ENCODE assay signal across 9 mouse cellular contexts in the genomic region with DNA sequence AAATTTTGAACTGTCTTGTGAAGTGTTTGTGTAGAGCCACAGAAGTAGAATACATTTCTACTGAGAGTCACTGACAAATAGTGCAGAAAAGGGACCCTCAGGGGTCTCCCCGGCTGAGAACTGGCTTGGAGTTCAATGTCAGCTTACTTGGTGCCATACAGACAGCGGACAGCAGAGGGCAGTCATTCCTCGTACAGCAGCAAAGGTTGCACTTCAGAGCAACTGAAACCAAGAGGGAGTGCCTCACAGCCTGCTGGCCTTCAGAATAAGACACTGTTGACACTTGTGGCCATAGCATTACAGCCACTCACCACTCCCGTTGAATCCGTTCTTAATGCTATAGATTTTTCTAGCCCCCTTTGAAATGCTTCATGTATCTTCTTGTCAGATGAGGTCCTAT. TPM values are rescaled to one million over a fixed set of nuclear protein-coding genes. Genes with fewer than 3 reads are reported as not detected.
DNase-seq lines count a peak whose midpoint lies in the region; ATAC-seq and TF ChIP-seq lines count a peak whose summit lies in the region.
"Had no signal": no experiment of that assay in that cellular context is flagged by ENCODE, and none has a peak within 500 bp of the region (broad histone marks: within the 10 kb centered on the region; RNA-seq: fewer than 3 reads in every experiment).

No protein-coding gene starts in this region.

- no peak for TF ChIP-seq EP300 in ES-Bruce4 (IDR thresholded peaks at IDR 0.05; ENCODE audit: insufficient read depth, low read depth, low read length)
- no peak for TF ChIP-seq EP300 in heart, postnatal 0 days (IDR thresholded peaks at IDR 0.05; ENCODE audit: low read depth)

- peak; percentile 57 for ATAC-seq in activated CD4-positive, CD25-positive, alpha-beta regulatory T cell, adult 4 months
- ATAC-seq in common myeloid progenitor, adult 5-6 weeks (replicated peaks; ENCODE audit: low read depth, poor library complexity, severe bottlenecking), result peak; percentile 75
- peak; percentile 63 for ATAC-seq in heart, postnatal 0 days (ENCODE audit: insufficient read depth, low read depth)
- peak; percentile 95 for ATAC-seq in megakaryocyte progenitor cell, adult 5-6 weeks (replicated peaks; ENCODE audit: poor library complexity)

- no peak for TF ChIP-seq POLR2A in ES-Bruce4 (IDR thresholded peaks at IDR 0.05; ENCODE audit: insufficient read depth, low read length)

- H3K9me3 ChIP-seq in ES-Bruce4 (replicated peaks; ENCODE audit: control insufficient read depth, insufficient read depth, low read length, poor library complexity, severe bottlenecking), result no peaks in the 10 kb centered on the region
- H3K9me3 ChIP-seq in heart, postnatal 0 days (replicated peaks; ENCODE audit: control insufficient read depth, low read length), result no peaks in the 10 kb centered on the region
- H3K9me3 ChIP-seq: limb, embryonic 12.5 days had no signal

- no peak overlapping the region for H3K9ac ChIP-seq in ES-Bruce4 (ENCODE audit: low read depth, poor library complexity, severe bottlenecking)
- H3K9ac ChIP-seq in heart, postnatal 0 days (replicated peaks; ENCODE audit: low read depth, low read length), result no peak overlapping the region
- H3K9ac ChIP-seq: limb, embryonic 12.5 days had no signal

- no peak overlapping the region for H3K4me2 ChIP-seq in heart, postnatal 0 days (ENCODE audit: low read depth, low read length)
- H3K4me2 ChIP-seq: limb, embryonic 12.5 days had no signal

- DNase-seq in heart, postnatal 0 days (ENCODE audit: low spot score), result peak; percentile 63
- peak; percentile 79 to 87 for DNase-seq in layer of hippocampus, postnatal 14 days (ENCODE audit: low spot score in 2 of 2)
- DNase-seq in right cerebral cortex, postnatal 14 days, result peak; percentile 82
- peak; percentile 34 for DNase-seq in yolk sac, embryonic 10.5 days (ENCODE audit: low spot score)

- no peaks in the 10 kb centered on the region for H3K36me3 ChIP-seq in ES-Bruce4 (ENCODE audit: control insufficient read depth, insufficient read depth, low read length, poor library complexity, severe bottlenecking)
- no peaks in the 10 kb centered on the region for H3K36me3 ChIP-seq in heart, postnatal 0 days (replicated peaks; ENCODE audit: control insufficient read depth, insufficient read depth, low read length)
- H3K36me3 ChIP-seq: limb, embryonic 12.5 days had no signal

- 9% methylated on average over 5 of the region's 5 CpGs for WGBS in heart, postnatal 0 days

- H3K27me3 ChIP-seq in ES-Bruce4 (ENCODE audit: control insufficient read depth, insufficient read depth, low read length, poor library complexity, severe bottlenecking), result no peaks in the 10 kb centered on the region
- H3K27me3 ChIP-seq in heart, postnatal 0 days (ENCODE audit: control insufficient read depth, insufficient read depth, low read length), result no peaks in the 10 kb centered on the region
- H3K27me3 ChIP-seq: limb, embryonic 12.5 days had no signal

- H3K4me3 ChIP-seq in ES-Bruce4 (ENCODE audit: low read depth, low read length), result no peak overlapping the region
- no peak overlapping the region for H3K4me3 ChIP-seq in heart, postnatal 0 days (ENCODE audit: low read depth, low read length)
- H3K4me3 ChIP-seq: limb, embryonic 12.5 days had no signal

- H3K4me1 ChIP-seq in ES-Bruce4 (ENCODE audit: control insufficient read depth, insufficient read depth, low read length), result peaks cover 2% of the 10 kb centered on the region
- H3K4me1 ChIP-seq in heart, postnatal 0 days (ENCODE audit: control insufficient read depth, insufficient read depth), result no peaks in the 10 kb centered on the region
- H3K4me1 ChIP-seq: limb, embryonic 12.5 days had no signal

- peak; percentile 96 for TF ChIP-seq CTCF in ES-Bruce4 (IDR thresholded peaks at IDR 0.05; ENCODE audit: low read depth, low read length)
- peak; percentile 93 for TF ChIP-seq CTCF in heart, postnatal 0 days (IDR thresholded peaks at IDR 0.05; ENCODE audit: low read depth)

- no peak overlapping the region for H3K27ac ChIP-seq in ES-Bruce4 (ENCODE audit: insufficient read depth, low read length)
- no peak overlapping the region for H3K27ac ChIP-seq in heart, postnatal 0 days (ENCODE audit: low read depth)
- H3K27ac ChIP-seq: limb, embryonic 12.5 days had no signal

RNA-seq across cellular contexts. Expression of a gene that starts 9.5 kb away (rescaled TPM):
- 25.3 and 25.7 TPM in 2 replicates for polyA plus RNA-seq in ES-Bruce4 (2011; ENCODE audit: insufficient read depth, insufficient read length, low read depth, missing spikeins)
- polyA plus RNA-seq in activated CD4-positive, CD25-positive, alpha-beta regulatory T cell, adult 4 months (2017; shearing (Covaris generic)), result 10 to 100 TPM; 13.0 to 15.6 TPM
- total RNA-seq in common myeloid progenitor, adult 5-6 weeks (2017), result 10.1 and 17.1 TPM in 2 replicates
- 13.2 and 15.2 TPM in 2 replicates for total RNA-seq in heart, postnatal 0 days (2014; rRNA removed; ENCODE audit: low replicate concordance)
- polyA plus RNA-seq in heart, postnatal 0 days (2015; fragmentation: Nextera tagmentation; extraction: Ambion mirVana), result 30.8 and 33.0 TPM in 2 replicates
- total RNA-seq in layer of hippocampus, postnatal 14 days (2021), result 10 to 100 TPM; 14.7 to 14.8 TPM
- 15.2 and 16.9 TPM in 2 replicates for total RNA-seq in megakaryocyte progenitor cell, adult 5-6 weeks (2015)
- total RNA-seq in megakaryocyte progenitor cell, adult 5-6 weeks (2017), result 12.9 and 16.7 TPM in 2 replicates

RNA-seq across cellular contexts. Expression of a gene that starts 17.5 kb away (rescaled TPM):
- 101 and 110 TPM in 2 replicates for polyA plus RNA-seq in ES-Bruce4 (2011; ENCODE audit: insufficient read depth, insufficient read length, low read depth, missing spikeins)
- polyA plus RNA-seq in activated CD4-positive, CD25-positive, alpha-beta regulatory T cell, adult 4 months (2017; shearing (Covaris generic)), result 100 to 1,000 TPM; 118 to 131 TPM
- total RNA-seq in common myeloid progenitor, adult 5-6 weeks (2017), result 41.7 and 43.9 TPM in 2 replicates
- 62.9 and 75.4 TPM in 2 replicates for total RNA-seq in heart, postnatal 0 days (2014; rRNA removed; ENCODE audit: low replicate concordance)
- polyA plus RNA-seq in heart, postnatal 0 days (2015; fragmentation: Nextera tagmentation; extraction: Ambion mirVana), result 151 and 155 TPM in 2 replicates
- 10 to 100 TPM; 38.1 to 44.3 TPM for total RNA-seq in layer of hippocampus, postnatal 14 days (2021)
- 123 and 130 TPM in 2 replicates for total RNA-seq in megakaryocyte progenitor cell, adult 5-6 weeks (2015)
- total RNA-seq in megakaryocyte progenitor cell, adult 5-6 weeks (2017), result 37.1 and 46.5 TPM in 2 replicates

RNA-seq across cellular contexts. Expression of a gene that starts 17.6 kb away (rescaled TPM):
- 14.5 and 16.0 TPM in 2 replicates for polyA plus RNA-seq in ES-Bruce4 (2011; ENCODE audit: insufficient read depth, insufficient read length, low read depth, missing spikeins)
- 10 to 100 TPM; 18.5 to 19.6 TPM for polyA plus RNA-seq in activated CD4-positive, CD25-positive, alpha-beta regulatory T cell, adult 4 months (2017; shearing (Covaris generic))
- 21.7 and 39.7 TPM in 2 replicates for total RNA-seq in common myeloid progenitor, adult 5-6 weeks (2017)
- total RNA-seq in heart, postnatal 0 days (2014; rRNA removed; ENCODE audit: low replicate concordance), result 5.5 TPM in 2 replicates
- 4.4 and 4.5 TPM in 2 replicates for polyA plus RNA-seq in heart, postnatal 0 days (2015; fragmentation: Nextera tagmentation; extraction: Ambion mirVana)
- total RNA-seq in layer of hippocampus, postnatal 14 days (2021), result 10 to 100 TPM; 22.9 to 23.3 TPM
- total RNA-seq in megakaryocyte progenitor cell, adult 5-6 weeks (2015), result 7.8 and 11.6 TPM in 2 replicates
- total RNA-seq in megakaryocyte progenitor cell, adult 5-6 weeks (2017), result 6.2 and 19.5 TPM in 2 replicates

RNA-seq across cellular contexts. Expression of a gene that starts 18.2 kb away (rescaled TPM):
- 4.4 and 5.1 TPM in 2 replicates for polyA plus RNA-seq in ES-Bruce4 (2011; ENCODE audit: insufficient read depth, insufficient read length, low read depth, missing spikeins)
- not detected for polyA plus RNA-seq in activated CD4-positive, CD25-positive, alpha-beta regulatory T cell, adult 4 months (2017; shearing (Covaris generic))
- 0.46 TPM in 1 of 2 replicates, not detected in the other for total RNA-seq in common myeloid progenitor, adult 5-6 weeks (2017)
- not detected in 2 replicates for total RNA-seq in heart, postnatal 0 days (2014; rRNA removed; ENCODE audit: low replicate concordance)
- 0.07 TPM in 1 of 2 replicates, not detected in the other for polyA plus RNA-seq in heart, postnatal 0 days (2015; fragmentation: Nextera tagmentation; extraction: Ambion mirVana)
- 10 to 100 TPM; 10.9 to 11.3 TPM for total RNA-seq in layer of hippocampus, postnatal 14 days (2021)
- 0.10 TPM in 1 of 2 replicates, not detected in the other for total RNA-seq in megakaryocyte progenitor cell, adult 5-6 weeks (2015)
- 0.37 and 1.3 TPM in 2 replicates for total RNA-seq in megakaryocyte progenitor cell, adult 5-6 weeks (2017)

RNA-seq across cellular contexts. Expression of a gene that starts 42.2 kb away (rescaled TPM):
- polyA plus RNA-seq in ES-Bruce4 (2011; ENCODE audit: insufficient read depth, insufficient read length, low read depth, missing spikeins), result 0.31 and 1.4 TPM in 2 replicates
- not detected for polyA plus RNA-seq in activated CD4-positive, CD25-positive, alpha-beta regulatory T cell, adult 4 months (2017; shearing (Covaris generic))
- total RNA-seq in common myeloid progenitor, adult 5-6 weeks (2017), result 0.34 TPM in 1 of 2 replicates, not detected in the other
- not detected in 2 replicates for total RNA-seq in heart, postnatal 0 days (2014; rRNA removed; ENCODE audit: low replicate concordance)
- not detected in 2 replicates for polyA plus RNA-seq in heart, postnatal 0 days (2015; fragmentation: Nextera tagmentation; extraction: Ambion mirVana)
- 10 to 100 TPM; 12.4 to 13.4 TPM for total RNA-seq in layer of hippocampus, postnatal 14 days (2021)
- 0.12 TPM in 1 of 2 replicates, not detected in the other for total RNA-seq in megakaryocyte progenitor cell, adult 5-6 weeks (2015)
- 0.24 and 0.25 TPM in 2 replicates for total RNA-seq in megakaryocyte progenitor cell, adult 5-6 weeks (2017)
- polyA plus RNA-seq: limb, embryonic 12.5 days had no signal
